Comparison of ENCODE assay signal across 8 mouse cellular contexts in the genomic region with DNA sequence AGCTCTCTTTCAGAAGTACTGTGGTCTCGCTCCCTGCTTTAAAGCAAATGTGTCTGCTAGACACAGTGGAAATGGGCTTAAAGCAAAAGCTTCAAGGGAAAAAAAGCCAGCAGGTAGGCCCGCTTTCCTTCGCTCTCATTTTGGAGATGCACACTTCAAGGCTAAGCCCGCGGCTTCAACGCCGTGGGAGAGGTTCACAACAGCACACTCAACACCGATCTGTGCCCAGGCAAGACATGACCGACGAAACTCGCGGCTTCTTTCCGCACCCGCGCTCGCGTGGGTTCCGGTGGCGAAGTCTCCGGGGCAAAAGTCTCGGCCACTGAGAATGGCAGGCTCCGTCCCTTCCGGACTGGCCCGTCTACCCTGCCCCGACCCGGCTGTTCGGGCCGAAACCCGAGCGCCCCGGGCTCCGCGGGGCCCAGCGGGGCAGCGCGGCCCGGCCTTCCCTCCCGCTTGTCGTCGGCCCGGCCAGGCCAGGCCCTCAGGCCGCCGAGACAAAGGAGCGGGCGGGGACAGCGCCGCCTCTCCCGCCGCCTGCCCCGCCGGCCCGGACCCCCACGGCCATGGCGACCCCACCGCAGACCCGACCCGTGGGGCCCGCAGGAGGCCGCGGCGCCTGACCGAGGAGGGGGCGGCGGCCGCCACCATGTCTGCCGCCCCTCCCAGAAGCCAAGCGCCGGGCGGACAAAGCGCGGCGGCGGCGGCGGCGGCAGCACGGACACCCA. TPM values are rescaled to one million over a fixed set of nuclear protein-coding genes. Genes with fewer than 3 reads are reported as not detected.
A peak's percentile ranks its signal among the peaks of the same experiment; 100 is the strongest.
DNase-seq lines count a peak whose midpoint lies in the region; ATAC-seq lines count a peak whose summit lies in the region.

No protein-coding gene starts in this region.

- peak overlapping the region; percentile 100 for H3K27ac ChIP-seq in limb, embryonic 11.5 days (replicated peaks; ENCODE audit: low read depth, low read length)
- peak overlapping the region; percentile 100 for H3K27ac ChIP-seq in midbrain, embryonic 11.5 days (ENCODE audit: low read depth, low read length)

- no peaks in the 10 kb centered on the region for H3K9me3 ChIP-seq in limb, embryonic 11.5 days (ENCODE audit: control insufficient read depth, low read length)
- H3K9me3 ChIP-seq in midbrain, embryonic 11.5 days (ENCODE audit: control insufficient read depth, low read length): no peaks in the 10 kb centered on the region

- peak; percentile 23 to 67 for DNase-seq in cerebellum, adult 18-20 months
- no peak for DNase-seq in cerebellum, postnatal 10 days
- DNase-seq in c-Kit-positive CD71-positive TER-119-negative erythroid progenitor cells, embryonic 14.5 days (ENCODE audit: low read depth): peak; percentile 41
- DNase-seq in frontal cortex, postnatal 14 days (ENCODE audit: low spot score in 2 of 2): peak; percentile 29 to 38
- peak; percentile 78 for DNase-seq in induced T-regulatory cell, adult 2 months (ENCODE audit: low read depth)
- DNase-seq in limb, embryonic 11.5 days (ENCODE audit: low spot score): peak; percentile 73
- peak; percentile 98 for DNase-seq in midbrain, embryonic 11.5 days (ENCODE audit: low spot score, missing footprints)
- peak; percentile 57 for DNase-seq in spleen, adult 12 weeks (ENCODE audit: low spot score)

- WGBS in limb, embryonic 11.5 days: under 1% methylated on average over 71 of the region's 77 CpGs
- under 1% methylated on average over 69 of the region's 77 CpGs for WGBS in midbrain, embryonic 11.5 days

- no peaks in the 10 kb centered on the region for H3K36me3 ChIP-seq in limb, embryonic 11.5 days (ENCODE audit: control insufficient read depth, insufficient read depth, low read length)
- H3K36me3 ChIP-seq in midbrain, embryonic 11.5 days (ENCODE audit: control insufficient read depth, insufficient read depth, low read length): no peaks in the 10 kb centered on the region

- no peaks in the 10 kb centered on the region for H3K27me3 ChIP-seq in limb, embryonic 11.5 days (ENCODE audit: control insufficient read depth, insufficient read depth, low read length)
- no peaks in the 10 kb centered on the region for H3K27me3 ChIP-seq in midbrain, embryonic 11.5 days (ENCODE audit: control insufficient read depth, insufficient read depth, low read length)

- ATAC-seq in limb, embryonic 11.5 days (ENCODE audit: insufficient number of reproducible peaks, low FRiP score, low TSS enrichment, low read depth): peak; percentile 71
- ATAC-seq in midbrain, embryonic 11.5 days (ENCODE audit: low FRiP score): peak; percentile 82

- peak overlapping the region; percentile 100 for H3K9ac ChIP-seq in limb, embryonic 11.5 days (ENCODE audit: low read length)
- peak overlapping the region; percentile 99 for H3K9ac ChIP-seq in midbrain, embryonic 11.5 days (ENCODE audit: low read length)

- H3K4me2 ChIP-seq in limb, embryonic 11.5 days (ENCODE audit: low read depth, severe bottlenecking): peak overlapping the region; percentile 61
- H3K4me2 ChIP-seq in midbrain, embryonic 11.5 days: peak overlapping the region; percentile 65

- H3K4me3 ChIP-seq in limb, embryonic 11.5 days (ENCODE audit: low read depth, low read length): peak overlapping the region; percentile 73
- peak overlapping the region; percentile 96 for H3K4me3 ChIP-seq in midbrain, embryonic 11.5 days (ENCODE audit: low read depth, low read length)

- H3K4me1 ChIP-seq in limb, embryonic 11.5 days (ENCODE audit: control insufficient read depth, insufficient read depth, low read length): peaks cover 5% of the 10 kb centered on the region; the same call in 1 of the 2 replicates
- H3K4me1 ChIP-seq in midbrain, embryonic 11.5 days (ENCODE audit: control insufficient read depth, insufficient read depth, low read length): peaks cover 13% of the 10 kb centered on the region

RNA-seq across cellular contexts. Expression of a gene that starts 1.5 kb away (rescaled TPM):
- 109 and 111 TPM in 2 replicates for polyA plus RNA-seq in limb, embryonic 11.5 days (2014; fragmentation: Nextera tagmentation; extraction: Ambion mirVana)
- polyA plus RNA-seq in midbrain, embryonic 11.5 days (2014; fragmentation: Nextera tagmentation; extraction: Ambion mirVana): 88.4 and 94.5 TPM in 2 replicates

RNA-seq across cellular contexts. Expression of a gene that starts 32.5 kb away (rescaled TPM):
- polyA plus RNA-seq in limb, embryonic 11.5 days (2014; fragmentation: Nextera tagmentation; extraction: Ambion mirVana): 43.7 and 49.2 TPM in 2 replicates
- polyA plus RNA-seq in midbrain, embryonic 11.5 days (2014; fragmentation: Nextera tagmentation; extraction: Ambion mirVana): 47.7 and 53.2 TPM in 2 replicates

RNA-seq across cellular contexts. Expression of a gene that starts 55.5 kb away (rescaled TPM):
- polyA plus RNA-seq in limb, embryonic 11.5 days (2014; fragmentation: Nextera tagmentation; extraction: Ambion mirVana): 0.45 and 0.84 TPM in 2 replicates
- 0.42 and 0.50 TPM in 2 replicates for polyA plus RNA-seq in midbrain, embryonic 11.5 days (2014; fragmentation: Nextera tagmentation; extraction: Ambion mirVana)

Comparison
In these comparisons a context has a peak if more than half of its experiments do, and no peak if none do; other contexts are left out.
1. DNase-seq: peak in cerebellum, adult 18-20 months (2 of 2), c-Kit-positive CD71-positive TER-119-negative erythroid progenitor cells, embryonic 14.5 days (single experiment), frontal cortex, postnatal 14 days (2 of 2), induced T-regulatory cell, adult 2 months (single experiment), limb, embryonic 11.5 days (single experiment), midbrain, embryonic 11.5 days (single experiment) and spleen, adult 12 weeks (single experiment); none in cerebellum, postnatal 10 days (0 of 2).